Mouse (Mus musculus) lung, embryonic 16.5 days (tissue): Measurements from ENCODE around the gene Gabrd. TPM values are rescaled to one million over a fixed set of nuclear protein-coding genes. Genes with fewer than 3 reads are reported as not detected.

ENCODE experiments used
- polyA plus RNA-seq: library from polyadenylated mRNA; unstranded; fragments of >200 nt; fragmentation: Nextera tagmentation; extraction: Ambion mirVana; gene quantifications from 2 replicates; pipeline ENCODE4 v1.2.1, GENCODE M21; 2015

Gabrd gene
- polyA plus RNA-seq, 1 experiment from 2014 or later, result 0.08 TPM

Other genes with a start within 250 kb of the Gabrd start
- gene Ski, start 175.5 kb downstream of the Gabrd start, polyA plus RNA-seq, result 15.8 and 16.7 TPM in 2 replicates
- gene Faap20, start 148.3 kb downstream of the Gabrd start, polyA plus RNA-seq, result 78.6 and 79.6 TPM in 2 replicates
- 20.6 and 21.1 TPM in 2 replicates for gene Prkcz, start 36.8 kb downstream of the Gabrd start, polyA plus RNA-seq
- gene Cfap74, start 11.1 kb upstream of the Gabrd start, polyA plus RNA-seq, result 2.8 and 3.0 TPM in 2 replicates
- 0.40 and 0.72 TPM in 2 replicates for gene Tmem52, start 71.0 kb upstream of the Gabrd start, polyA plus RNA-seq
- 389 and 455 TPM in 2 replicates for gene Gnb1, start 93.2 kb upstream of the Gabrd start, polyA plus RNA-seq
- gene Nadk, start 164.3 kb upstream of the Gabrd start, polyA plus RNA-seq, result 71.9 and 76.3 TPM in 2 replicates
- 5.9 and 6.5 TPM in 2 replicates for gene Slc35e2, start 203.3 kb upstream of the Gabrd start, polyA plus RNA-seq
- gene Cdk11b, start 226.7 kb upstream of the Gabrd start, polyA plus RNA-seq, result 51.8 and 54.6 TPM in 2 replicates
- gene Gm10563, start 247.3 kb upstream of the Gabrd start, polyA plus RNA-seq, result not detected in 2 replicates